In genomic region chr10:120916250-120916649, GRCm38 (mm10) we compare ENCODE assay signal across 12 mouse cellular contexts. TPM values are rescaled to one million over a fixed set of nuclear protein-coding genes. Genes with fewer than 3 reads are reported as not detected.
A peak's percentile ranks its signal among the peaks of the same experiment; 100 is the strongest.
DNase-seq lines count a peak whose midpoint lies in the region; ATAC-seq and TF ChIP-seq lines count a peak whose summit lies in the region.
"Had no signal": no experiment of that assay in that cellular context is flagged by ENCODE, and none has a peak within 500 bp of the region (broad histone marks: within the 10 kb centered on the region; RNA-seq: fewer than 3 reads in every experiment).

No protein-coding gene starts in this region.

- TF ChIP-seq POLR2A in cerebellum, adult 2 months (IDR thresholded peaks at IDR 0.05; ENCODE audit: borderline replicate concordance, insufficient read depth, low read length), result no peak

- intact Hi-C loops in left cerebral cortex, adult 2 months (cut with DNase I), result no loop called here
- intact Hi-C loops in left cerebral cortex, postnatal 36 days (cut with DNase I), result no loop called here

- H3K4me1 ChIP-seq in cerebellum, adult 2 months (ENCODE audit: control insufficient read depth, insufficient read depth, low read length), result no peaks in the 10 kb centered on the region
- H3K4me1 ChIP-seq in G1E (ENCODE audit: insufficient read depth, low read depth, low read length), result no peaks in the 10 kb centered on the region
- no peaks in the 10 kb centered on the region for H3K4me1 ChIP-seq in liver, postnatal 0 days (ENCODE audit: insufficient read depth)
- H3K4me1 ChIP-seq in neural tube, embryonic 15.5 days, result peaks cover 2% of the 10 kb centered on the region; the same call in 1 of the 2 replicates

- no peaks in the 10 kb centered on the region for H3K27me3 ChIP-seq in cerebellum, adult 2 months (ENCODE audit: control insufficient read depth, insufficient read depth, low read length)
- H3K27me3 ChIP-seq in G1E (ENCODE audit: insufficient read depth, low read length), result no peaks in the 10 kb centered on the region
- no peaks in the 10 kb centered on the region for H3K27me3 ChIP-seq in liver, postnatal 0 days (ENCODE audit: insufficient read depth, low read length)
- H3K27me3 ChIP-seq in neural tube, embryonic 15.5 days (replicated peaks), result no peaks in the 10 kb centered on the region
- H3K27me3 ChIP-seq: limb, embryonic 15.5 days had no signal

- peaks cover 28% of the 10 kb centered on the region for H3K36me3 ChIP-seq in G1E (replicated peaks)
- no peaks in the 10 kb centered on the region for H3K36me3 ChIP-seq in liver, postnatal 0 days (replicated peaks; ENCODE audit: insufficient read depth, low read length)
- no peaks in the 10 kb centered on the region for H3K36me3 ChIP-seq in neural tube, embryonic 15.5 days

- no peak overlapping the region for H3K4me3 ChIP-seq in cerebellum, adult 2 months (replicated peaks; ENCODE audit: insufficient read depth, low read depth, low read length)
- no peak overlapping the region for H3K4me3 ChIP-seq in left cerebral cortex, adult 2 months
- no peak overlapping the region for H3K4me3 ChIP-seq in G1E (ENCODE audit: low read depth, low read length)
- no peak overlapping the region for H3K4me3 ChIP-seq in liver, postnatal 0 days (ENCODE audit: low read depth, low read length)
- H3K4me3 ChIP-seq in neural tube, embryonic 15.5 days (replicated peaks), result no peak overlapping the region
- H3K4me3 ChIP-seq: limb, embryonic 15.5 days had no signal

- peak; percentile 27; the same call in 1 of the 2 replicates for TF ChIP-seq CTCF in cerebellum, adult 2 months (IDR thresholded peaks at IDR 0.05; ENCODE audit: borderline replicate concordance, insufficient read depth, low read depth, low read length)
- TF ChIP-seq CTCF in left cerebral cortex, adult 2 months (IDR thresholded peaks at IDR 0.05), result peak; percentile 24
- peak; percentile 44 for TF ChIP-seq CTCF in G1E (IDR thresholded peaks at IDR 0.05; ENCODE audit: low read depth, low read length)
- peak; percentile 50 for TF ChIP-seq CTCF in liver, postnatal 0 days (IDR thresholded peaks at IDR 0.05; ENCODE audit: low read depth)

- H3K9ac ChIP-seq in liver, postnatal 0 days (replicated peaks), result no peak overlapping the region
- no peak overlapping the region for H3K9ac ChIP-seq in neural tube, embryonic 15.5 days (replicated peaks)
- H3K9ac ChIP-seq: hindbrain, embryonic 14.5 days; limb, embryonic 15.5 days had no signal

- no peak for DNase-seq in cerebellum, adult 2 months
- DNase-seq in left cerebral cortex, adult 2 months (ENCODE audit: extremely low spot score in 1 of 2, low spot score in 2 of 2), result no peak
- DNase-seq in left cerebral cortex, postnatal 36 days (ENCODE audit: low spot score in 2 of 2), result no peak
- DNase-seq in G1E (ENCODE audit: low spot score), result no peak
- DNase-seq in liver, postnatal 0 days, result no peak
- no peak for DNase-seq in right cerebral cortex, postnatal 10 days (ENCODE audit: low spot score in 2 of 2)
- DNase-seq: adrenal gland, adult 8-10 months had no signal

- H3K4me2 ChIP-seq in liver, postnatal 0 days (ENCODE audit: low read depth, low read length), result no peak overlapping the region
- H3K4me2 ChIP-seq in neural tube, embryonic 15.5 days, result no peak overlapping the region
- H3K4me2 ChIP-seq: hindbrain, embryonic 14.5 days; limb, embryonic 15.5 days had no signal

- no peak overlapping the region for H3K27ac ChIP-seq in cerebellum, adult 2 months (ENCODE audit: insufficient read depth, low read length)
- H3K27ac ChIP-seq in left cerebral cortex, adult 2 months, result no peak overlapping the region
- no peak overlapping the region for H3K27ac ChIP-seq in liver, postnatal 0 days (ENCODE audit: low read depth)
- no peak overlapping the region for H3K27ac ChIP-seq in neural tube, embryonic 15.5 days (replicated peaks)
- H3K27ac ChIP-seq: hindbrain, embryonic 14.5 days; limb, embryonic 15.5 days had no signal

- H3K9me3 ChIP-seq in G1E (replicated peaks), result no peaks in the 10 kb centered on the region
- H3K9me3 ChIP-seq in liver, postnatal 0 days (ENCODE audit: low read length), result no peaks in the 10 kb centered on the region
- no peaks in the 10 kb centered on the region for H3K9me3 ChIP-seq in neural tube, embryonic 15.5 days (replicated peaks)
- H3K9me3 ChIP-seq: limb, embryonic 15.5 days had no signal

- 95% methylated on average over 5 of the region's 5 CpGs for WGBS in cerebellum, adult 2 months
- 86% methylated on average over 5 of the region's 5 CpGs for WGBS in liver, postnatal 0 days (ENCODE audit: insufficient replicate concordance)
- WGBS in neural tube, embryonic 15.5 days, result 94% methylated on average over 5 of the region's 5 CpGs

- no peak for TF ChIP-seq EP300 in liver, postnatal 0 days (IDR thresholded peaks at IDR 0.05; ENCODE audit: low read depth)

- no peak for ATAC-seq in cerebellum, adult (ENCODE audit: insufficient number of reproducible peaks, low FRiP score, low TSS enrichment)
- ATAC-seq in G1E (ENCODE audit: extremely low read depth, insufficient number of reproducible peaks, low FRiP score, poor library complexity, severe bottlenecking), result no peak
- ATAC-seq in liver, postnatal 0 days, result no peak
- no peak for ATAC-seq in neural tube, embryonic 15.5 days (ENCODE audit: low FRiP score)
- ATAC-seq: midbrain, embryonic 16.5 days had no signal

RNA-seq across cellular contexts. Expression of gene Msrb3, which starts 17.3 kb away (rescaled TPM):
- 5.2 and 6.1 TPM in 2 replicates for polyA plus RNA-seq in cerebellum, adult 2 months (2012; rRNA removed)
- 1 to 10 TPM; 6.4 to 7.2 TPM for total RNA-seq in left cerebral cortex, adult 2 months (2021)
- total RNA-seq in left cerebral cortex, postnatal 36 days (2021), result 1 to 10 TPM; 5.5 to 7.6 TPM
- total RNA-seq in G1E (2014; fragmentation: Nextera tagmentation) (not detected in 2 replicates), G1E (2017) (0.05 and 0.06 TPM in 2 replicates)
- not detected in 2 replicates for polyA plus RNA-seq in G1E (2012)
- polyA plus RNA-seq in liver, postnatal 0 days (2015; fragmentation: Nextera tagmentation; extraction: Ambion mirVana), result 2.5 and 2.7 TPM in 2 replicates
- polyA plus RNA-seq in neural tube, embryonic 15.5 days (2015; fragmentation: Nextera tagmentation; extraction: Ambion mirVana), result 1.2 and 4.1 TPM in 2 replicates
